Mouse (Mus musculus) kidney, embryonic 14.5 days (tissue): ENCODE measurements around the gene 1700067K01Rik. TPM values are rescaled to one million over a fixed set of nuclear protein-coding genes. Genes with fewer than 3 reads are reported as not detected.
A peak's percentile ranks its signal among the peaks of the same experiment; 100 is the strongest.

Source experiments
- ATAC-seq: fragments of 200-750 bp; cut with Nextera tagmentation; 2 replicates; pipeline ENCODE4 v1.8.0; 2017; ENCODE audit warnings: moderate number of reproducible peaks, mild to moderate bottlenecking, moderate TSS enrichment, moderate library complexity; ENCODE audit not compliant: low FRiP score, low TSS enrichment
- H3K27ac ChIP-seq: fragments of 300-500 bp; sonication (generic); 2 replicates; pipeline ENCODE4 v1.5.1; 2014; ENCODE audit warnings: low read depth, mild to moderate bottlenecking, low read length, moderate library complexity, mixed read lengths
- H3K27me3 ChIP-seq: fragments of 300-500 bp; sonication (generic); 2 replicates; pipeline ENCODE4 v1.6.1; 2014; ENCODE audit warnings: mild to moderate bottlenecking, low read length; ENCODE audit not compliant: control insufficient read depth, insufficient read depth
- H3K36me3 ChIP-seq: fragments of 300-500 bp; sonication (generic); 2 replicates; pipeline ENCODE4 v1.6.1; 2014; ENCODE audit warnings: low read length, mixed read lengths; ENCODE audit not compliant: control insufficient read depth, insufficient read depth
- H3K4me1 ChIP-seq: fragments of 300-500 bp; sonication (generic); 2 replicates; pipeline ENCODE4 v1.6.1; 2014; ENCODE audit warnings: low read length, mixed read lengths; ENCODE audit not compliant: control insufficient read depth, insufficient read depth
- H3K4me2 ChIP-seq: fragments of 300-500 bp; sonication (generic); replicated peaks from 2 replicates; pipeline ENCODE4 v1.6.1; 2014; ENCODE audit warnings: low read depth, mild to moderate bottlenecking, low read length
- H3K4me3 ChIP-seq: fragments of 300-500 bp; sonication (generic); 2 replicates; pipeline ENCODE4 v1.5.1; 2014; ENCODE audit warnings: mild to moderate bottlenecking, low read length
- H3K9ac ChIP-seq: fragments of 300-500 bp; sonication (generic); 2 replicates; pipeline ENCODE4 v1.6.1; 2014; ENCODE audit warnings: low read depth, mild to moderate bottlenecking, low read length, moderate library complexity
- H3K9me3 ChIP-seq: fragments of 300-500 bp; sonication (generic); 2 replicates; pipeline ENCODE4 v1.6.1; 2016; ENCODE audit warnings: low read length; ENCODE audit not compliant: control insufficient read depth
- WGBS: fragments of 180-500 bp; shearing (Covaris S2); extraction: QIAGEN DNeasy Blood & Tissue Kit; methylation state at CpG from one replicate; pipeline ENCODE4 v1.1.7; 2014; 5-methylcytosine and 5-hydroxymethylcytosine counted together
- polyA plus RNA-seq: library from polyadenylated mRNA; unstranded; fragments of >200 nt; fragmentation: Nextera tagmentation; extraction: Ambion mirVana; gene quantifications from 2 replicates; pipeline ENCODE4 v1.2.1, GENCODE M21; 2014

Gene 1700067K01Rik
- polyA plus RNA-seq, 1 experiment from 2014 or later, result 1.2 TPM

- no peak; the same call in 1 of the 2 replicates for ATAC-seq
- Histone ChIP-seq H3K27me3 (no peaks in the 10 kb centered on the region; the same call in 1 of the 2 replicates), H3K9ac (peak overlapping the region; percentile 92; the same call in 1 of the 2 replicates), H3K4me3 (peak overlapping the region; percentile 81), H3K27ac (peak overlapping the region; percentile 96), H3K36me3 (peaks cover 40% of the 10 kb centered on the region), H3K4me1 (peaks cover 20% of the 10 kb centered on the region), H3K9me3 (no peaks in the 10 kb centered on the region), H3K4me2 (peak overlapping the region; percentile 70)
- WGBS, result 16% methylated on average over 12 of the region's 12 CpGs
Measured at GRCm38 (mm10) chr8:83995973-83996372, 5.3 kb upstream of the 1700067K01Rik start.

GRCm38 (mm10) chr8:83996567-83997505 is 4.5 kb upstream of the 1700067K01Rik start:
- ATAC-seq, result peak; percentile 85

GRCm38 (mm10) chr8:83997511-83998141 is 3.7 kb upstream of the 1700067K01Rik start, which contains the start of gene Samd1:
Gene Samd1 (plus strand): TSS chr8:83997672.
- Histone ChIP-seq H3K4me1 (peaks cover 20% of the 10 kb centered on the region), H3K4me3 (peak within 1 kb of the TSS; percentile 81), H3K27ac (peak within 1 kb of the TSS; percentile 96), H3K27me3 (no peaks in the 10 kb centered on the region; the same call in 1 of the 2 replicates), H3K9ac (peak within 1 kb of the TSS; percentile 92), H3K9me3 (no peaks in the 10 kb centered on the region), H3K36me3 (peaks cover 31% of the 10 kb centered on the region), H3K4me2 (peak within 1 kb of the TSS; percentile 84)
- ATAC-seq, result 0 out of 2 replicates have a peak, but pooled peaks have one; percentile 12
- under 1% methylated on average over 41 of the region's 112 CpGs for WGBS

More at GRCm38 (mm10) chr8:83996567-83997505, 4.5 kb upstream of the 1700067K01Rik start:
- Histone ChIP-seq H3K9me3 (no peaks in the 10 kb centered on the region), H3K27ac (peak overlapping the region; percentile 96), H3K4me2 (peak overlapping the region; percentile 70), H3K4me1 (peaks cover 20% of the 10 kb centered on the region), H3K4me3 (peak overlapping the region; percentile 81), H3K36me3 (peaks cover 34% of the 10 kb centered on the region), H3K9ac (peak overlapping the region; percentile 92), H3K27me3 (no peaks in the 10 kb centered on the region; the same call in 1 of the 2 replicates)
- under 1% methylated on average over 42 of the region's 103 CpGs for WGBS

- Histone ChIP-seq H3K9ac (peak overlapping the region; percentile 92), H3K9me3 (no peaks in the 10 kb centered on the region), H3K27ac (peak overlapping the region; percentile 65), H3K4me3 (peak overlapping the region; percentile 81), H3K27me3 (no peaks in the 10 kb centered on the region; the same call in 1 of the 2 replicates), H3K4me2 (peak overlapping the region; percentile 84), H3K36me3 (peaks cover 30% of the 10 kb centered on the region), H3K4me1 (peaks cover 20% of the 10 kb centered on the region)
- ATAC-seq, result peak; percentile 7; the same call in 1 of the 2 replicates
- under 1% methylated on average over 75 of the region's 92 CpGs for WGBS
Measured at GRCm38 (mm10) chr8:83998231-83999056, 2.9 kb upstream of the 1700067K01Rik start.

GRCm38 (mm10) chr8:83999057-83999705 is 2.1 kb upstream of the 1700067K01Rik start:
- H3K9me3 ChIP-seq, result no peaks in the 10 kb centered on the region
- WGBS, result 59% methylated on average over 16 of the region's 16 CpGs
- no peak overlapping the region for H3K27ac ChIP-seq
- peak overlapping the region; percentile 84 for H3K4me2 ChIP-seq
- peak overlapping the region; percentile 92; the same call in 1 of the 2 replicates for H3K9ac ChIP-seq
- peaks cover 27% of the 10 kb centered on the region for H3K36me3 ChIP-seq
- H3K27me3 ChIP-seq, result no peaks in the 10 kb centered on the region; the same call in 1 of the 2 replicates
- no peak for ATAC-seq
- H3K4me1 ChIP-seq, result peaks cover 22% of the 10 kb centered on the region
- H3K4me3 ChIP-seq, result peak overlapping the region; percentile 81

- Histone ChIP-seq H3K4me1 (peaks cover 25% of the 10 kb centered on the region), H3K9ac (no peak overlapping the region), H3K9me3 (no peaks in the 10 kb centered on the region), H3K4me2 (no peak overlapping the region), H3K27me3 (no peaks in the 10 kb centered on the region; the same call in 1 of the 2 replicates), H3K4me3 (no peak overlapping the region; the same call in none of the 2 replicates), H3K27ac (no peak overlapping the region), H3K36me3 (peaks cover 22% of the 10 kb centered on the region)
- 87% methylated on average over 2 of the region's 2 CpGs for WGBS
- no peak for ATAC-seq
Measured at GRCm38 (mm10) chr8:83999825-84000224, 1.5 kb upstream of the 1700067K01Rik start.

GRCm38 (mm10) chr8:84002957-84003611 is 1.8 kb downstream of the 1700067K01Rik start:
- H3K4me2 ChIP-seq, result no peak overlapping the region

More at GRCm38 (mm10) chr8:84002957-84003611, 1.8 kb downstream of the 1700067K01Rik start:
- no peak overlapping the region for H3K27ac ChIP-seq
- H3K4me1 ChIP-seq, result peaks cover 21% of the 10 kb centered on the region
- H3K9ac ChIP-seq, result no peak overlapping the region
- WGBS, result 65% methylated on average over 12 of the region's 12 CpGs
- no peak for ATAC-seq
- no peaks in the 10 kb centered on the region; the same call in 1 of the 2 replicates for H3K27me3 ChIP-seq
- H3K36me3 ChIP-seq, result peaks cover 22% of the 10 kb centered on the region
- H3K9me3 ChIP-seq, result no peaks in the 10 kb centered on the region
- H3K4me3 ChIP-seq, result no peak overlapping the region
